Mouse (Mus musculus) intestine, embryonic 16.5 days (tissue): ENCODE data around the gene Ccdc61. TPM values are rescaled to one million over a fixed set of nuclear protein-coding genes. Genes with fewer than 3 reads are reported as not detected.
A peak's percentile ranks its signal among the peaks of the same experiment; 100 is the strongest.

Experiments
- ATAC-seq: fragments of 200-750 bp; cut with Nextera tagmentation; 2 replicates; pipeline ENCODE4 v1.8.0; 2017; ENCODE audit warnings: moderate TSS enrichment, moderate library complexity
- H3K27ac ChIP-seq: fragments of 300-500 bp; sonication (generic); 2 replicates; pipeline ENCODE4 v1.5.1; 2014; ENCODE audit warnings: mild to moderate bottlenecking, low read length
- H3K27me3 ChIP-seq: fragments of 300-500 bp; sonication (generic); replicated peaks from 2 replicates; pipeline ENCODE4 v1.6.1; 2014; ENCODE audit warnings: low read length, control low read depth, mixed read lengths; ENCODE audit not compliant: control insufficient read depth, insufficient read depth
- H3K36me3 ChIP-seq: fragments of 300-500 bp; sonication (generic); 2 replicates; pipeline ENCODE4 v1.6.1; 2014; ENCODE audit warnings: low read length, control low read depth; ENCODE audit not compliant: control insufficient read depth, insufficient read depth
- H3K4me1 ChIP-seq: fragments of 300-500 bp; sonication (generic); 2 replicates; pipeline ENCODE4 v1.6.1; 2014; ENCODE audit warnings: low read length, control low read depth, mixed read lengths; ENCODE audit not compliant: control insufficient read depth, insufficient read depth
- H3K4me2 ChIP-seq: fragments of 300-500 bp; sonication (generic); 2 replicates; pipeline ENCODE4 v1.6.1; 2014; ENCODE audit warnings: low read depth, low read length, control low read depth
- H3K4me3 ChIP-seq: fragments of 300-500 bp; sonication (generic); 2 replicates; pipeline ENCODE4 v1.5.1; 2014; ENCODE audit warnings: mild to moderate bottlenecking, low read length
- H3K9ac ChIP-seq: fragments of 300-500 bp; sonication (generic); 2 replicates; pipeline ENCODE4 v1.6.1; 2014; ENCODE audit warnings: low read depth, low read length
- H3K9me3 ChIP-seq: fragments of 300-500 bp; sonication (generic); 2 replicates; pipeline ENCODE4 v1.6.1; 2016; ENCODE audit warnings: low read length, control low read depth; ENCODE audit not compliant: control insufficient read depth
- WGBS: fragments of 180-500 bp; shearing (Covaris S2); extraction: QIAGEN DNeasy Blood & Tissue Kit; methylation state at CpG from one replicate; pipeline ENCODE4 v1.1.7; 2014; 5-methylcytosine and 5-hydroxymethylcytosine counted together
- polyA plus RNA-seq: library from polyadenylated mRNA; unstranded; fragments of >200 nt; fragmentation: Nextera tagmentation; extraction: Ambion mirVana; gene quantifications from 2 replicates; pipeline ENCODE4 v1.2.1, GENCODE M21; 2015

Gene Ccdc61
- polyA plus RNA-seq, 1 experiment from 2014 or later, result 23.7 TPM

- no peaks in the 10 kb centered on the region for H3K27me3 ChIP-seq
- H3K4me3 ChIP-seq, result peak overlapping the region; percentile 44
- H3K4me2 ChIP-seq, result peak overlapping the region; percentile 95
- H3K9ac ChIP-seq, result peak overlapping the region; percentile 71
- 0 out of 2 replicates have a peak, but pooled peaks cover 2% of the 10 kb centered on the region for H3K36me3 ChIP-seq
- ATAC-seq, result peak; percentile 55
- no peaks in the 10 kb centered on the region for H3K9me3 ChIP-seq
- H3K27ac ChIP-seq, result no peak overlapping the region
- 4% methylated on average over 40 of the region's 41 CpGs for WGBS
- H3K4me1 ChIP-seq, result peaks cover 22% of the 10 kb centered on the region
These were observed 16.4 kb downstream of the Ccdc61 start for GRCm38 (mm10) chr7:18893651-18894430.

GRCm38 (mm10) chr7:18893009-18893408, 17.2 kb downstream of the Ccdc61 start:
- H3K4me1 ChIP-seq, result peaks cover 22% of the 10 kb centered on the region
- 0 out of 2 replicates have a peak overlapping the region, but pooled peaks have one; percentile 4 for H3K4me3 ChIP-seq
- H3K4me2 ChIP-seq, result no peak overlapping the region
- 0 out of 2 replicates have a peak, but pooled peaks cover 2% of the 10 kb centered on the region for H3K36me3 ChIP-seq
- WGBS, result 28% methylated on average over 27 of the region's 27 CpGs
- H3K9me3 ChIP-seq, result no peaks in the 10 kb centered on the region
- H3K27me3 ChIP-seq, result no peaks in the 10 kb centered on the region
- H3K9ac ChIP-seq, result peak overlapping the region; percentile 58; the same call in 1 of the 2 replicates
- H3K27ac ChIP-seq, result no peak overlapping the region
- peak; percentile 21 for ATAC-seq

GRCm38 (mm10) chr7:18891872-18892599, 18.2 kb downstream of the Ccdc61 start:
- Histone ChIP-seq H3K4me2 (peak overlapping the region; percentile 80), H3K4me3 (peak overlapping the region; percentile 42), H3K4me1 (peaks cover 22% of the 10 kb centered on the region), H3K27ac (no peak overlapping the region), H3K9me3 (no peaks in the 10 kb centered on the region), H3K36me3 (0 out of 2 replicates have a peak, but pooled peaks cover 2% of the 10 kb centered on the region), H3K27me3 (no peaks in the 10 kb centered on the region), H3K9ac (peak overlapping the region; percentile 58)
- 21% methylated on average over 33 of the region's 33 CpGs for WGBS
- peak; percentile 75 for ATAC-seq

DNA sequence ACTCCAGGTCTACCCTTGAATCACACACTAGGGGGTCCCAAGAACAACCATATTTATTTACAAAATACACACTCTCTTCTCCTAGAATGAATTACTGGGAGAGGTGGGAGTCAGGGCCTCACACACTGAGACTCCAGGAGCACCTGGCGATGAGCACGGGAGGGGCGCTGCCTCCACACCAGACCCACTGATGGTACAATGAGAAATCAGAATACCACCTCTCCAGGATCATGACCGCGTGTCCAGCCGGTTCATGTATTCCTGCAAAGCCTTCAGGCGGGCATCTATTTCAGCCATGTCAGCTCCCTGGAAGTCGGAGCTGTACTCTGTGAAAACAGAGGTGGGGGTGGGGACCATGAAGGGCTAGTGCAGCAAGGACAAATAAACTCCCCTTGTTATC, 19.4 kb downstream of the Ccdc61 start:
- no peak for ATAC-seq
- H3K27ac ChIP-seq, result no peak overlapping the region
- H3K36me3 ChIP-seq, result 0 out of 2 replicates have a peak, but pooled peaks cover 2% of the 10 kb centered on the region
- no peak overlapping the region for H3K4me3 ChIP-seq
- WGBS, result 94% methylated on average over 8 of the region's 8 CpGs
- no peaks in the 10 kb centered on the region for H3K27me3 ChIP-seq
- H3K4me1 ChIP-seq, result peaks cover 22% of the 10 kb centered on the region
- H3K9ac ChIP-seq, result no peak overlapping the region
- no peaks in the 10 kb centered on the region for H3K9me3 ChIP-seq
- no peak overlapping the region for H3K4me2 ChIP-seq

- 93% methylated on average over 1 of the region's 1 CpGs for WGBS
- no peak for ATAC-seq
- no peak overlapping the region for H3K4me2 ChIP-seq
- H3K27me3 ChIP-seq, result no peaks in the 10 kb centered on the region
- 0 out of 2 replicates have a peak, but pooled peaks cover 2% of the 10 kb centered on the region for H3K36me3 ChIP-seq
- peaks cover 6% of the 10 kb centered on the region for H3K4me1 ChIP-seq
- no peak overlapping the region for H3K27ac ChIP-seq
- no peaks in the 10 kb centered on the region for H3K9me3 ChIP-seq
- H3K9ac ChIP-seq, result no peak overlapping the region
- H3K4me3 ChIP-seq, result no peak overlapping the region
These were observed 23.3 kb downstream of the Ccdc61 start for GRCm38 (mm10) chr7:18886963-18887362.

DNA sequence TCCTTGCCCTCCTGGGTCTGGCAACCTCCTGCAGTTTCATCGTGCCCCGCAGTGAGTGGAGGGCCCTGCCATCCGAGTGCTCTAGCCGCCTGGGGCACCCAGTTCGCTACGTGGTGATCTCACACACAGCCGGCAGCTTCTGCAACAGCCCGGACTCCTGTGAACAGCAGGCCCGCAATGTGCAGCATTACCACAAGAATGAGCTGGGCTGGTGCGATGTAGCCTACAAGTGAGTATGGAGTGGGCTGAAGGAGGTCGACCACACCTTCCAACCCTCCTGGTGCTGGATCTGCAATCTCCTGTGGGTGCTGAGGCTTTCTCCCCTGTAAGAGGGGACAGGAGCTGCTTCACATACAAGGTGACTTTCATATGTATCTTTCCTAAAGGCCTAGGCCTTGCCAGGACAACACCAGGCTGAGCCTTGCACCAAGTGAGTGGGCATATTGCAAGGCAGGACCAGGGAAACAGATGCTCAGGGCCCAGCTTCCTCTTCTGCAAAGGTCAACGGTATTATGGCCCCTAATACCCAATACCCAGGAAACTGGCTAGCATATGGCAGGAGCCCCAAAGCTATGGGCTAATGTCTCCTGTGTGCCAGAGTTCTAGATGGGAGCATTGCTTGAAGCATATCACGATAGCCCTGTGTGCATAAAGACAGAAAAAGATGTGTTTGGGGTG, 25.3 kb downstream of the Ccdc61 start:
- peak; percentile 1 for ATAC-seq
- Histone ChIP-seq H3K27ac (peak overlapping the region; percentile 85), H3K4me1 (peaks cover 9% of the 10 kb centered on the region), H3K36me3 (no peaks in the 10 kb centered on the region), H3K9ac (peak overlapping the region; percentile 65), H3K4me2 (peak overlapping the region; percentile 41), H3K27me3 (no peaks in the 10 kb centered on the region), H3K9me3 (no peaks in the 10 kb centered on the region), H3K4me3 (peak overlapping the region; percentile 40)
- 53% methylated on average over 13 of the region's 13 CpGs for WGBS

DNA sequence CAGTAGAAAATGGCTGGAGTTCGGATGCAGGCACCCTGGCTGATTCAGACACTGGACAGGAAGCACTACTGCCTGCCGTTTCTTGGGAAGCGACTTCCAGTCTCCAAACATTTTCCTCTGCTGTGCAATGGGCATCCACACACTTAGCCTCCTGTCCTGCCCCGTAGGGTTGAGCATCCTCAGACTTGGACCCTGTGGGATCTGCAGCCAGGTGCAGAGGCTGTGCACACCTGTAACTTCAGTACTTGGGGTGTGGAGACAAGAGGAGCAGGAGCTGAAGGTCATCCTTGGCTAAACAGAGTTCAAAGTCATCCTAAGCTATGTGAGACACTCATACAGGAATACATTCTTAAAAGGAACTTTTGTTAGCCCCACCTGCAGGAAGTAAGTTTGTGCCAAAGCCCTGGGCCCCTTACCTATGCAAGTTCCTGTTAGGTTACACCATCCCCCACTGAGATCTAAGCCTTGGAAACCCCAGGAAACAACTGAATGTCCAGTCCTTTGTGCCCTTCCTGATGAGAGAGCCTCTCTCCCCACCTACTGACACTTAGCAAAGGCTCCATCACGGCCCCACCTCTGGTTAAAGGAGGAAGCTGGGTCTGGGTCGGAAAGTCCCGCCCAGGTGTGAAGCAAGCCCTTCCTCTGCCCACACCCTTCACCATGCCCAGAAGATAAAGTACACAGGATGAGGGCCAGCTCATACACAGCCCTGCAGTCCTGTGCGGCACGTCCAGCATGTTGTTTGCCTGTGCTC, 26.0 kb downstream of the Ccdc61 start:
- 41% methylated on average over 9 of the region's 9 CpGs for WGBS
- peak overlapping the region; percentile 40 for H3K4me3 ChIP-seq

GRCm38 (mm10) chr7:18878691-18879090, 31.5 kb downstream of the Ccdc61 start:
- Histone ChIP-seq H3K4me3 (no peak overlapping the region), H3K9me3 (no peaks in the 10 kb centered on the region), H3K27ac (no peak overlapping the region), H3K4me1 (peaks cover 5% of the 10 kb centered on the region), H3K9ac (no peak overlapping the region), H3K27me3 (no peaks in the 10 kb centered on the region), H3K36me3 (no peaks in the 10 kb centered on the region), H3K4me2 (no peak overlapping the region)
- no peak for ATAC-seq
- WGBS, result 70% methylated on average over 7 of the region's 7 CpGs

More for the DNA sequence above, 26.0 kb downstream of the Ccdc61 start:
- Histone ChIP-seq H3K4me1 (peaks cover 9% of the 10 kb centered on the region), H3K9ac (peak overlapping the region; percentile 65), H3K9me3 (no peaks in the 10 kb centered on the region), H3K36me3 (no peaks in the 10 kb centered on the region), H3K27me3 (no peaks in the 10 kb centered on the region), H3K4me2 (peak overlapping the region; percentile 41), H3K27ac (peak overlapping the region; percentile 85)
- ATAC-seq, result peak; percentile 96
